Mouse (Mus musculus) stomach, postnatal 0 days (tissue): ENCODE data around the gene Smoc2.

Experiments used
- CTCF ChIP-seq: IDR thresholded peaks from 2 replicates; pipeline ENCODE4 v1.5.1; 2016; ENCODE audit warnings: antibody characterized with exemption, low read depth, mild to moderate bottlenecking, moderate library complexity
- EP300 ChIP-seq: optimal IDR thresholded peaks from 2 replicates; pipeline ENCODE3; 2016; ENCODE audit warnings: antibody characterized with exemption

DNA sequence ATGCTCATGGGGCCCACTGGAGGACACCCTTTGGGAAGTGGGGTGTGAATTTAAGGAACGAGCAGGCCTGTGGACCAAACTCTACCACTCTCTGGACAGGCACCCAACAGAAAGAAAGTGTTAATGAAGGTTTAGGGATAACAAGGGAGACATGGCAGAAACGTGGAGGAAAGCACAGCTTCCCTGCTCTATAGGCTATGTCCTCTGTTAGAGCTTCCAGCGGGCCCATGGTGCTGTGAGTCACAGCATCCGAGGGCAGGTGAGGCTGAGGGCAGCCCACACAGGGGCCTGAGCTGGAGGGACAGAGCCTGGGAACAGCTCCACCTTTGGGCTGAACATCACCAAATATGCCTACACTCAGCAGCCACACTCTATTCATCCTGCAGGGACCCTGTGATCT lies 66.2 kb downstream of the Smoc2 start:
- TF ChIP-seq CTCF: no peak
- TF ChIP-seq EP300: no peak
